Mouse (Mus musculus): Measurements from ENCODE around the gene Phtf2. TPM values are rescaled to one million over a fixed set of nuclear protein-coding genes. Genes with fewer than 3 reads are reported as not detected.

The Phtf2 gene
- 10 to 100 TPM; 16.4 to 17.8 TPM for total RNA-seq (2023)

GRCm38 (mm10) chr5:20881915-20882800 lies at the start of gene Phtf2, which contains the start of gene Tmem60:
Gene Phtf2, minus strand, starts transcription at chr5:20882124.
Gene Tmem60, plus strand, starts transcription at chr5:20882191.

Other genes starting within 250 kb of the Phtf2 start
- 10 to 100 TPM; 13.2 to 13.9 TPM for gene Tmem60, start 67 bp upstream of the Phtf2 start, total RNA-seq (2023)
- gene Rsbn1l, start 74.3 kb upstream of the Phtf2 start, total RNA-seq (2023) = 10 to 100 TPM; 65.7 to 68.1 TPM
- gene Ptpn12, start 173.8 kb upstream of the Phtf2 start, total RNA-seq (2023) = 10 to 100 TPM; 46.0 TPM